Mouse (Mus musculus): ENCODE data around the gene Zbtb3. TPM values are rescaled to one million over a fixed set of nuclear protein-coding genes. Genes with fewer than 3 reads are reported as not detected.

Gene Zbtb3
- polyA plus RNA-seq, 1 experiment = 4.1 TPM

DNA sequence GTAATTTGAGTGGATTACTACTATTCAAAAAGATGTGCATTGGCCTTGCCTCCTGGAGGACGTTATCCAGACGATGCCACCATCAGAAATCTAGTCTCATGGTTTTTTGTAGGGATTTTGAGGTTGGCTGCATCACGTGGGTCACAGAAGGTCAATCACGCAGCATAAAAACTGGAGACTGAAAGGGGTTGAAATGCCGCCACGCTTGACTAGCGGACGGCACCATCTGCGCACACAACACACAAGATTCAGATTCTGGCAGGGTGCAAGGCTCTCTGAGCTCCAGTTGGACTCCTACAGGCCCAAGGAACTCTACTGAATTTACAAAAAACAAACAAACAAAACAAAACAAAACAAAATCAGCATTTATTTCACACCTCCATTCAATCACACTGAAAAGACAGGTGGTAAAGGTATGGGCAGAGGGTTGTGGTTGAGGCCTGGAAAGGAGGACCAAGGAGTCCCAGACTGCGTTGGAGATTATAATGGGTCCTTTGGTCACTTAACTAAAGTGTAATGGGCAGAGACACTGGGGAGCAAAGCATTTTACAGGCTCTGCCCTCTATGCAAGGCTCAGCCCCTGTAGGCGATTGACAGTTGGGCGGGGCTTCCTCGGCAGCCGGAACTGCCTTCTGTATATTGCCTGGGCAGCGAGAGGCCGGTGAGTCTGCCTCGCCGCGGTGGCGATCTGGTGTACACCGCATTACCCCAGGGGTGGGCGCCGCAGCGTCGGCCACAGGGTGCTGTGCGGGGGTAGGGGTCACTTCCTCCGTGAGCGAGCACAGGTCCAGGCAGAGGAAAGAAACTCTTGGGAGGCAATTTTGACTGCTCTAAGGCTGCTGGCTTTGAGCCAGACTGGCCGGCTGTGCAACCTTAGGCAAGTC, 37.8 kb downstream of the Zbtb3 start:
- no peaks in the 10 kb centered on the region for H3K4me1 ChIP-seq (ENCODE audit: control insufficient read depth, insufficient read depth, low read length)
- H3K27ac ChIP-seq (ENCODE audit: insufficient read depth, low read length) = peak overlapping the region; percentile 82
- peak overlapping the region; percentile 86 for H3K9ac ChIP-seq (ENCODE audit: low read depth, poor library complexity, severe bottlenecking)
- H3K4me3 ChIP-seq (ENCODE audit: low read depth, low read length) = peak overlapping the region; percentile 58
- H3K36me3 ChIP-seq (ENCODE audit: control insufficient read depth, insufficient read depth, low read length, poor library complexity, severe bottlenecking) = peaks cover 5% of the 10 kb centered on the region; the same call in 1 of the 2 replicates
- TF ChIP-seq POLR2A (IDR thresholded peaks at IDR 0.05; ENCODE audit: insufficient read depth, low read length) (peak; percentile 16), CTCF (IDR thresholded peaks at IDR 0.05; ENCODE audit: low read depth, low read length) (no peak)
- H3K27me3 ChIP-seq (ENCODE audit: control insufficient read depth, insufficient read depth, low read length, poor library complexity, severe bottlenecking) = no peaks in the 10 kb centered on the region
- H3K9me3 ChIP-seq (replicated peaks; ENCODE audit: control insufficient read depth, insufficient read depth, low read length, poor library complexity, severe bottlenecking) = no peaks in the 10 kb centered on the region

DNA sequence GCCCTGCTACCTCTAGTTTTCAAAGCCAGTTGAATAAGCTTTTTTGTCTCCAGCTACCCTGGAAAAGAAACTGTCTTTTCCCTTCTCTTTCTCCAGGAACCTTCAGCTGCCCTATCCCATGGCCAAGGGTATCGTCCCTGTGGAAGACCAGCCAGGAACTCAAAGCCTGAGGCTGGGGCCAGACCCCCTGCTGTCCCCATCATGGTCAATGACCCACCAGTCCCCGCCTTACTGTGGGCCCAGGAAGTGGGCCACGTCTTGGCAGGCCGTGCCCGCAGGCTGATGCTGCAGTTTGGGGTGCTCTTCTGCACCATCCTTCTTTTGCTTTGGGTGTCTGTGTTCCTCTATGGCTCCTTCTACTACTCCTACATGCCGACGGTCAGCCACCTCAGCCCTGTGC, 38.7 kb downstream of the Zbtb3 start:
- H3K4me3 ChIP-seq (ENCODE audit: low read depth, low read length) = peak overlapping the region; percentile 46
- no peaks in the 10 kb centered on the region for H3K9me3 ChIP-seq (replicated peaks; ENCODE audit: control insufficient read depth, insufficient read depth, low read length, poor library complexity, severe bottlenecking)
- H3K4me1 ChIP-seq (ENCODE audit: control insufficient read depth, insufficient read depth, low read length) = no peaks in the 10 kb centered on the region
- H3K27ac ChIP-seq (ENCODE audit: insufficient read depth, low read length) = no peak overlapping the region
- TF ChIP-seq CTCF (IDR thresholded peaks at IDR 0.05; ENCODE audit: low read depth, low read length) (no peak), EP300 (IDR thresholded peaks at IDR 0.05; ENCODE audit: insufficient read depth, low read depth, low read length) (no peak), POLR2A (IDR thresholded peaks at IDR 0.05; ENCODE audit: insufficient read depth, low read length) (no peak)
- H3K36me3 ChIP-seq (ENCODE audit: control insufficient read depth, insufficient read depth, low read length, poor library complexity, severe bottlenecking) = peaks cover 5% of the 10 kb centered on the region; the same call in 1 of the 2 replicates
- peak overlapping the region; percentile 86 for H3K9ac ChIP-seq (ENCODE audit: low read depth, poor library complexity, severe bottlenecking)
- H3K27me3 ChIP-seq (ENCODE audit: control insufficient read depth, insufficient read depth, low read length, poor library complexity, severe bottlenecking) = no peaks in the 10 kb centered on the region

GRCm38 (mm10) chr19:8842961-8843360, 40.6 kb downstream of the Zbtb3 start:
- Histone ChIP-seq H3K9me3 (replicated peaks; ENCODE audit: control insufficient read depth, insufficient read depth, low read length, poor library complexity, severe bottlenecking) (no peaks in the 10 kb centered on the region), H3K4me1 (ENCODE audit: control insufficient read depth, insufficient read depth, low read length) (peaks cover 2% of the 10 kb centered on the region), H3K9ac (ENCODE audit: low read depth, poor library complexity, severe bottlenecking) (no peak overlapping the region), H3K27ac (ENCODE audit: insufficient read depth, low read length) (no peak overlapping the region), H3K27me3 (ENCODE audit: control insufficient read depth, insufficient read depth, low read length, poor library complexity, severe bottlenecking) (no peaks in the 10 kb centered on the region), H3K4me3 (ENCODE audit: low read depth, low read length) (no peak overlapping the region), H3K36me3 (ENCODE audit: control insufficient read depth, insufficient read depth, low read length, poor library complexity, severe bottlenecking) (peaks cover 13% of the 10 kb centered on the region)
- TF ChIP-seq EP300 (IDR thresholded peaks at IDR 0.05; ENCODE audit: insufficient read depth, low read depth, low read length) (no peak), POLR2A (IDR thresholded peaks at IDR 0.05; ENCODE audit: insufficient read depth, low read length) (no peak), CTCF (IDR thresholded peaks at IDR 0.05; ENCODE audit: low read depth, low read length) (no peak)

GRCm38 (mm10) chr19:8844371-8845129, 42.2 kb downstream of the Zbtb3 start:
- H3K9ac ChIP-seq (ENCODE audit: low read depth, poor library complexity, severe bottlenecking) = no peak overlapping the region
- TF ChIP-seq EP300 (IDR thresholded peaks at IDR 0.05; ENCODE audit: insufficient read depth, low read depth, low read length) = no peak
- no peak for TF ChIP-seq POLR2A (IDR thresholded peaks at IDR 0.05; ENCODE audit: insufficient read depth, low read length)
- TF ChIP-seq CTCF (IDR thresholded peaks at IDR 0.05; ENCODE audit: low read depth, low read length) = no peak
- no peak overlapping the region for H3K4me3 ChIP-seq (ENCODE audit: low read depth, low read length)
- H3K27me3 ChIP-seq (ENCODE audit: control insufficient read depth, insufficient read depth, low read length, poor library complexity, severe bottlenecking) = no peaks in the 10 kb centered on the region
- H3K9me3 ChIP-seq (replicated peaks; ENCODE audit: control insufficient read depth, insufficient read depth, low read length, poor library complexity, severe bottlenecking) = no peaks in the 10 kb centered on the region
- peaks cover 2% of the 10 kb centered on the region for H3K4me1 ChIP-seq (ENCODE audit: control insufficient read depth, insufficient read depth, low read length)
- H3K27ac ChIP-seq (ENCODE audit: insufficient read depth, low read length) = no peak overlapping the region
- peaks cover 13% of the 10 kb centered on the region for H3K36me3 ChIP-seq (ENCODE audit: control insufficient read depth, insufficient read depth, low read length, poor library complexity, severe bottlenecking)

- Histone ChIP-seq H3K27ac (ENCODE audit: insufficient read depth, low read length) (no peak overlapping the region), H3K4me1 (ENCODE audit: control insufficient read depth, insufficient read depth, low read length) (peaks cover 2% of the 10 kb centered on the region), H3K36me3 (ENCODE audit: control insufficient read depth, insufficient read depth, low read length, poor library complexity, severe bottlenecking) (peaks cover 7% of the 10 kb centered on the region), H3K9me3 (replicated peaks; ENCODE audit: control insufficient read depth, insufficient read depth, low read length, poor library complexity, severe bottlenecking) (no peaks in the 10 kb centered on the region), H3K27me3 (ENCODE audit: control insufficient read depth, insufficient read depth, low read length, poor library complexity, severe bottlenecking) (no peaks in the 10 kb centered on the region), H3K9ac (ENCODE audit: low read depth, poor library complexity, severe bottlenecking) (no peak overlapping the region), H3K4me3 (ENCODE audit: low read depth, low read length) (no peak overlapping the region)
- TF ChIP-seq CTCF (IDR thresholded peaks at IDR 0.05; ENCODE audit: low read depth, low read length) = no peak
- no peak for TF ChIP-seq POLR2A (IDR thresholded peaks at IDR 0.05; ENCODE audit: insufficient read depth, low read length)
- peak; percentile 49; the same call in 1 of the 2 replicates for TF ChIP-seq EP300 (IDR thresholded peaks at IDR 0.05; ENCODE audit: insufficient read depth, low read depth, low read length)
These were observed 46.0 kb downstream of the Zbtb3 start for GRCm38 (mm10) chr19:8848356-8848755.
